Mouse (Mus musculus) erythroblast, embryonic 14.5 days (primary cell): Measurements from ENCODE around the gene Nell1.

Experiments
- GATA1 ChIP-seq: IDR thresholded peaks from 2 replicates; pipeline ENCODE4 v1.6.1; 2012; ENCODE audit warnings: low read length, inconsistent platforms, mixed read lengths
- TAL1 ChIP-seq: IDR thresholded peaks from 3 replicates; pipeline ENCODE4 v1.6.1; 2012; ENCODE audit warnings: low read length, inconsistent platforms, mixed read lengths

GRCm38 (mm10) chr7:50725166-50725565, 750.5 kb downstream of the Nell1 start:
- no peak for TF ChIP-seq GATA1
- TF ChIP-seq TAL1: no peak
